Mouse (Mus musculus) urinary bladder, adult 2 months (tissue): ENCODE data around the gene Mark4. TPM values are rescaled to one million over a fixed set of nuclear protein-coding genes. Genes with fewer than 3 reads are reported as not detected.

ENCODE experiments used
- DNase-seq: peaks from one replicate; pipeline ENCODE4 v3.0.0; 2022; ENCODE audit warnings: low spot score
- polyA plus RNA-seq: library from polyadenylated mRNA; depleted of rRNA; stranded (reverse); fragments of >200 nt; gene quantifications from 2 replicates; pipeline ENCODE4 v1.2.3, GENCODE M21; 2012

Mark4 gene
- polyA plus RNA-seq, 1 experiment: 13.3 TPM

DNA sequence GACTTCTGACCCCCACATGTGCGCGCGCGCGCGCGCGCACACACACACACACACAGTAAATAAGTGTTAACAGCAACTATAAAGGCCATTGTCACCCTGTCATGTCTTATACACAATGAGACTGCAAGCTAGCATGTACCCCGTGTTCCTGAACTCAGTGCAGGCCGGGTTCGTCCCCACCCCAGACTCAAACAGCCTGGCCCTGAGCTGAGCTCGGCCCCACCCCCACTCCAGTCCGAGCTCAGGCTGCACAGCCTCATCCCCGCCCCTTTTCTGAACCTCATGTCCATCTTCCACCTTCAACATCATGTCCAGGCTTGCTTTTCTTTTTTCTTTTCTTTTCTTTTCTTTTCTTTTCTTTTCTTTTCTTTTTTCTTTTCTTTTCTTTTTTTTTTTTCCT, 11.7 kb upstream of the Mark4 start:
- DNase-seq: no peak

DNA sequence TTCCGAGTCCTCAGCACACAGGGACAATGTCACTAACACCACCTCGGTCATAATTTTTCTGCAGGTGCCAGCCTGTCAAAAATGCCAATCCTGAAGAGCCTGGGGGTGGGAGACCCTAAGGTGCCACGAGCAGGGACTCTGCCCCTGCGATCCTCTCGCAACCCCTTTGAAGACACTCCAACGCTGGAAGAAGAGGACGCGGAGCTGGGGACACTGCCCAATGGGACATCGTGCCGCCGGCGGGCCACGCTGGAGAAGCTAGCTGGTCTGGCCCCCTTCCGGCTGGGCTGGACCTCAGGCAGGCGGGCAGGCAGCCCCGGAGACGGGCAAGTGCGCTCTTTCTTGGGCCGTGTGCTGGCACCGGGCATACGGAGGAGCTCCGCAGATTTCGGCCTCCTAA, 10.8 kb upstream of the Mark4 start:
- no peak for DNase-seq

DNA sequence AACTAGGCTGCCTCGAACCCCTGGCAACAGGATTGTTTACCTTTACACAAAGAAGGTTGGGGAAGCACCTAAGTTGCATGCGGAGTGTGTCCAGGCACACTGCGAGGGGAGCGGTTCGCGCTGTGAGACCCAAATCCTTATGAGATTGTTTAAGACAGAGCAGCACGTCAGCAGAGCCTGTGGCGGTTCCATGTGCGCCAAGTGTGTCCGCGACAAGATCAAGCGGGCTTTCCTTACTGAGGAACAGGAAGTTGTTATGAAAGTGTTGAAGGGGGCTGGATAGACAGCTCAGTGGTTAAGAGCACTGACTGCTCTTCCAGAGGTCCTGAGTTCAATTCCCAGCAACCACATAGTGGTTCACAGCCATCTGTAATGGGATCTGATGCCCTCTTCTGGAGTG, 9.7 kb upstream of the Mark4 start:
- DNase-seq: no peak

DNA sequence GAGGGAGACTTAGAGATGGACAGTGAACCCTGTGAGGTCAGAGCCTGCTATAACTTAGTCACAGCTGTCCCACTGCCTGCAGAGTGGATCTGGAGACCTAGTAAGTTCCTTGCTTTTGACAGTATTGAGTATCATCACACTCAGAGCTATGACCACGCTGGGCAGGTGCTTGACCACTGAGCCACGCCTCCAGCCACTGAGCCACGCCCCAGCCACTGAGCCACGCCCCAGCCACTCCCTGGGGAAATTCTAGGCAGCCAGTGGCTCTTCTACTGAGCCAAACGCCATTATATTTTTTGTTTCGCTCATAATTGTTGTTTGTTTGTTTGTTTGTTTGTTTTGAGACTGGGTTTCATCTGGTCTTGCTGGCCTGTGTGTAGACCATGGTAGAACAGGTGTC, 9.0 kb upstream of the Mark4 start:
- no peak for DNase-seq

DNA sequence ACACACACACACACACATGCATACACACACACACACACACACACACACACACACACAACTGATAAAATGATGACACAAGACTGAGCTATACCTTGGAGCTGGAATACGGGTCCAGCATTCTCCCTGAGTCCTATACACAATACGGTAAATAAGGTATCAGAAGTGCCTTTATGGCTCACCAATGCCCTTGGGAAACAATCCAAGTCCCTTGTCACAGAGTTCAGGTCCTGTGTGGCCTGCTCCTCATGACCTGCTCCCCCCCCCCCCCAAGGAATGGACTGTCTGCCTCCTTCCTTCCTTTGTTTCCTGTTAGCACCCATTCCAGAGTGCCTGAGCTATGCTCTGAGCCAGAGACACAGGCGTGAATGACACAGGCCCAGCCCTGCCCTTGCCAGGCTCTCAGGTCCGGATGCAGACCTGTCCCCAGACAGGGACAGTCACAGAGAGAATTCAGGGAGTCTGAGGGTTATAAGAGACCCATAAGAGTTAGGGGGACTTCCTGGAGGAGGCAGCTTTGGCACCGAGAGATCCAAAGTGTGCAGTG, 8.1 kb upstream of the Mark4 start:
- no peak for DNase-seq

DNA sequence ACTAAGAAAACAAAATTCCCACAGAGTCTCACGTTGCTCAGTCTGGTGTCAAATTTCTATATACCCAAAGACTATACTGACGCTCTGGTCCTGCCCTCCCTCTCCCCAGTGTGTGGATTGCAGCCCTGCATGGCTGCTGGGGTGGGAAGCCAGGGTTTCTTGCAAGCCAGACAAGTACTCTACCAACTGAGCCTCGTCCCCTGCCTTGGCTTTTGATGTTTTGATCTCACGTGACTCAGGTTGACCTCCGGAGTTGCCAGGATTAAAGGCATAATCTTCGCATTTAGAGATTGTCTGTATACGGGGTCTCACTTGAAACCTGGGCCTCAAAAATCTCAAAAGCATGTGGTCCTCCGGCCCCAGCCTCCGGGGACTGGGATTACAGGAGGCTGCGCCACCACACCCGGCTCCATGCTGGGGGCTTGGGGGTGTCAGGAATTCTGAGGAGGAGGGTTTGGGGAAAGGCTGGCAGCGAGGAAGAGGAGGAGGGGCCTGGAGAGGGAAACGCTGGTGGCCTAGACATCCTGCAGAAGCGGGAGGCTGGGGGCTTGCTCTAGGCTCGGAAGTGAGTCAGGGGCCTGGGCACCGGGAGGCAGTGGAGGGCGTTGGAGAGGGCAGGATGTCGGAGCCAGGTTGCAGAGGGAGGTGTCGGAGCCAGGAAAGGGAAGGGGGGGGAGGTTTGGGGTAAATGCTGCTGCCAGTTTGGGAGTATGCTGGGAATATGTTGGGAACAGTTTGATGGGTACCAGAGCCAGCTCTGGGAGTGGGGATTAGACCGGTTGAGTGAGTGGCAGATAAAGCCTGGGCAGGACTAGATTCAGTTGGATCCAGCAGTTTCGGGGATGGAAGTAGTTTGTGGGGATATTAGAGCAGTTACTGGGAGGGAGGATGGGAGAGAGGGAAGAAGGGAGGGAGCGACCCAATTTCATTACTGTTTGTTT, 6.0 kb upstream of the Mark4 start:
- DNase-seq: no peak

DNA sequence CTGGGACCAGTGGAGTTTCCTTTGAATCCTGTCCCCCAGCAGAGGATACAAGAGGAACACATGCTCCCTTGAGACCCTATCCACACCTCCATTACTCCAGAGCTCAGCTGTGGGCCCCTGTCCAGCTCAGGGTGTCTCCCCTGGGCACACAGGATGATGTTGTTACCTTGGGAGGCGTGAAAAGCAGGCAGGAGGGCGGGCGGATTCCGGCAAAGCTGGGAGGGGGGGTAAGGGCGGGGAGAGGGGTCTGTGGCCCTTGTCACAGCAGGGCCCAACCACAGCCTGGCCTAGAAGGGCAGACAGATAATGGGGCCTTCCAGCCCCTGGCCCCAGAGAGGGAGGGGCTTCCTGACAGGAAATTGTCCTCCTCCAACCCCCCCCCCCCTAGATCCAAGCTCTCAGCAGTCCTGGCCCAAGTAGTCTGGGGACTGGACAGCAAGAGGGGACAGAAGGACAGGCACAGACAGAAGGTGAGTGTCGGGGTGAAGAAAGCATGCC, 4.3 kb upstream of the Mark4 start, which contains the start of gene Exoc3l2:
Exoc3l2 (plus strand) TSS at position 448 of the 498 bp plus-strand sequence.
- DNase-seq: no peak

DNA sequence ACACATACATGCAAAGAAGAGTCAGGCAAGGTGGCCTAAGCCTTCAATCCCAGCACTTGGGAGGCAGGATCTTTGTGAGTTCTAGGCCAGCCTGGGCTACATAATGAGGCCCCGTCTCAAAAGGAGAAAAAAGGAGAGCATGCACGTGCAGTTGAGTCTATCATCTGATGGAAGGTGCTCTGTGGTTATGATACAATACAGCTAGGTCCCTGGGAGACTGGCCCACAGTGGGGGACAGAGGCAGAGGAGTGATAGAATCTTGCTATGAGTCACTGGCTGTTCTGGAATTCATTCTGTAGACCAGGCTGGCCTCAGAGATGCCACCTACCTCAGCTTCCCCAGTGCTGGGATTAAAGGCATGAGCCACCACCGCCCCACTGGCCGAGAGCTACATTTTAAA, 3.8 kb upstream of the Mark4 start:
- DNase-seq: no peak

DNA sequence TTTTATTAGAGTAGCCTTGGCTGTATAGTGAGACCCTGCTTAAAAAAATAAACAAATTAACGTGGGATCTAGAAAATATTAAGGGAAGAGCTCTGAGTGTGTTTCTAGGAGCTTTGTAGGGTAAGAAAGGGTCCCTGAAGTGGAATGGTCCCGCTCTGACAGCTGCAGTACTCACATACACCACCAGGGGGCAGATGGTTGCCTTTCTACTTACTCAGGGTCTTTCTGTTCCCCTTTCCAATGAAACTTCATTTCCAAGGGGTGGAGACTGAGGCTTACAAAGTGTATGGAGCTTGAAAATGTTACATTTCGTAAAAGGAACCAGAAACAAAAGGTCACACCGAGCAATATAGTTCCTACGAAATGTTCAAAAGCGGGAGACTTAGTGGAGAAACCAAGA, 2.9 kb upstream of the Mark4 start:
- DNase-seq: no peak

DNA sequence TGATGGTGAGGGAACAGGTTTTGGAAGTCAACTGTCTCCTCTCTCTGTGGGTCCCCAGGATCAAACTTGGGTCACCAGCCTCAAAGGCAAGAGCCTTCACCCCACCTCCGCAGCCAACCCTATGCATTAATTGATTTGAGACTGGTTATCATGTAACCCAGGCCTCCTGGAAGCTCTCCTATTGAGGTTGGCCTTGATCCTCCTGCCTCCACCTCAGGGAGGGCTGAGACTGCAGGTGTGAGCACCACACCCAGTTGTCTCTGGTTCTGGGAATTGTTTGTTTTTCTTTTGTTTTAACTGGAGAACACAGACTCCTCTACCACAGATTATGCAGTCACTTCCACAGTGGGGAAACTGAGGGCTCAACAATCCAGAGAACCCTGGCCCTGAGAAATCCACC, 1.9 kb upstream of the Mark4 start:
- DNase-seq: no peak

DNA sequence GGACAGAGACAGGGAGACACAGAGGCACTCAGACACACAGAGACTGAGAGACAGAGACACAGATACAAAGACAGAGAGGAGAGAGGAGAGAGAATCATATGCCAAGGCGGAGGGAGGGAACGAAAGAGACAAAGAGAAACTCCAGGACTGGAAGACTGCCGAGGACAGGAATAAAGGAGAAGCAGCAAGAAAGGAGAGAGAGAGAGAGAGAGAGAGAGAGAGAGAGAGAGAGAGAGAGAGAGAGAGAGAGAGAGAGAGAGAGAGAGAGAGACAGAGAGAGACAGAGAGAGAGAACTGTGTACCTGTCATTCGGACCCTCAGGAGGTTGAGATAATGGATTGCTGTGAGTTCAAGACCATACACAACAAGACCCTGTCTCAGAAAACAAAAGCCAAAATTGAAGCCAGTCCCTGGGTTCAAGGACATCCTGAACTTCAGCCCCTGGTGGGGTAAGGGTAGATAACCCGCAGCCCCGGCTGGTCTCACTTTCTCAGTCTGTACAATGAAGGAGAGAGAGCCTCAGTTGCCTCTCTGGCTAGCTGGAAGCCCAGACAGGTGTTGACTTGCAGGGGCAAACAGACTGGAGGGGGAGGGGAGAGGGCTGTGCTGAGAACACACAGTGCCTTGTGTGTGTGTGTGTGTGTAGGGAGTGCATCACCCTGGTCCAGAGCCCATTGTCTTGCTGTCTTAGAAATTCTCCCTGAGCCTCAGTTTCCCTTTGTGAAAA, 686 bp upstream of the Mark4 start:
- no peak for DNase-seq

DNA sequence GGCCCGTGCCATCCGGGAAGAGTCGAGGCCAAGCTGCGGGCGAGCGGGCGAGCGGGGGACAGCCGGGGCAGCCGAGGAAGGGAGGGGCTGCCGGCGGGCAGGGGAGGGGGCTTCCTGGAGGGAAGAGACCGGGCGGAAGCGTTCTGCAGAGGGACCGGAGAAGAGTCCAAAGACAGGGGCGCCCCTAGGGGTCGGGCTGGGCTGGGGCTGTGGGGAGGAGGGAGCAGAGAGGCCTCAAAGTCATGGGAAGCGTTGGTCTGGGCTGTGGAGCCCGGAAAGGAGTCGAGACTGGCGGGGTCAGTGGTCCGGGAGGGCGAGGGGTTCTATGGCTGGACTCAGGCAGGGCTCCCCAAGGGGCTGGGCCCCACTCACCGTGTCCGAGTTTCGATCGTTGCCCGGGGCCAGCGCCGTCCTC, 542 bp downstream of the Mark4 start:
- peak; percentile 44 for DNase-seq

DNA sequence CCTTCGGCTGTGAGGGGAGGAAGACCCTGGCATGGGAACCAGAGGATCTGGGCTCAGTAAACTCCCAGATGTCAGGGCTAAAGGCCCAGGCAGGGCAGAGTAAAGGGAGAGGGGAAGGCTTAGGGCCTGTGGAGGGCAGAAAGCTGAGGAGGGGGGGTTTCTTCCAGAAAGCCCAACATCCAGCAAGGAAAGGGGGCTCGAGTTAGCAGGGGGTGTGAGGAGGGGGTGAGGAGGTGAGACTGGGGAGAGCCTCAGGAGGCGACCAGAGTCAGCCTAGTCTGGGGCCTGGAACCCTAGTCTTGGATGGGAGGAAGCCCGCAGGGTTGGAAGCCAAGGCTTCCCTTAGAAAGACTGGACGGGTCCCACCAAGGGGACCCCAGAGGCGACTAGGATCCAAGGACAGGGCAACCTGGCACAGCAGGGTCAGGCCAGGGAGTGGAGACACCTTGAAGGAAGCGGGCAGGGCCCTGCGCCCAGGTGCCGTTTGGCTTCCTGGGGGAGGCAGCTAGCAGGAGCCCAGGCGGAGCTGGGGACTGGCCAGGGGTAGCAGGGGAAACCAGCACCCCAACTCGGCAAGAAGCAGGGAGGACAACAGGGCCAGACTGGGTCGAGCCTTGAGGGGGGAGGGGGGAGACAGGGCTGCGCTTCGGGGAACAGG, 1.1 kb downstream of the Mark4 start:
- no peak for DNase-seq

DNA sequence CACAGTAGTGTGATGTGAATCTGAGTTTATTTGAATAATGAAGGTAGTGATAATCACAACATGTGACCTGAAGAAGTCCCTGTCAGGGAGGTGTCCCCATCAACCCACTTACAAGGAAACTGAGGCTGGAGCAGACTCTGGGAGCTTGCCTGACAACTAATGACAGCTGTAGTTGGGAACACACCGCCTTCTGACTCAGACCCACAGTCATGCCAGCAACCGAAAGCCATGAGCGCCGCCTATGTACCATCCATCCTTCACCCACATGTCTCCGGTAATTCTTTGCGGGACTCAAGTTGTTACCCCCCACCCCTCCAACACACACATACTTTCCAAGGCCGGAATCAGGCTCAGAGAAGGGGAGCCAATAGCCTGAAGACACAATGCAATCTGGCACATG, 2.0 kb downstream of the Mark4 start:
- DNase-seq: no peak

DNA sequence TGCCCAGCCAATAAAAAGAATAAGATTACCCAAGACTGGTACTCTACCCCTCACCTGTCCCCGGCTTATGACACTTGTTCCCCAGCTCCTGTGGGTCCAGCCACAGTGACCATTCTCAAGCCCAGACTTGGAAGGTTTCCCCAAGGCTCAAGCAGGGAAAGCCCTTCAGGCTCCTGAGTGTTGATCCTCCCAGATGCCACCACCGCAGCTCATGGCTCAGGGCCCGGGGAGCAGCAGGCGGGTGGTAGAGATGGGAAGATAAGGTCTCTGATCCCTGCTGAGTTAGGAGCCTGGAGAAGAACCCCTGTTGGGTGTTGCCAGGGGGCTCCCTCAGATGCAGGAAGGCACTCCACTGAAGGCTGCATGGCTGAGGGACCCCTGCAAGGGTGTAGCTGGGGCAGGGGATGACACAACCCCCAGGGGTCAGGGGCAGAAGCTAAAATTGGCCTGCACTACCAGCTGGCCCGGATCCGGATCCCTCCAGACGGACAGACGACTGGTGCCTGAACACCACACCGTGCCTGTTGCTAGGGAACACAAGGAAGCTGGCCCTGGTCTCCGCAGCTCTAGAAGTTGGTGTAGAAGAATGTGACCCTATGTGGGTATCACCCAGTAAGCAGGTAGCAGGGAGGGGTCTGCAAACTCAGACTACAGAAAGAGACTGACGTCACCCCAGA, 2.7 kb downstream of the Mark4 start:
- no peak for DNase-seq

DNA sequence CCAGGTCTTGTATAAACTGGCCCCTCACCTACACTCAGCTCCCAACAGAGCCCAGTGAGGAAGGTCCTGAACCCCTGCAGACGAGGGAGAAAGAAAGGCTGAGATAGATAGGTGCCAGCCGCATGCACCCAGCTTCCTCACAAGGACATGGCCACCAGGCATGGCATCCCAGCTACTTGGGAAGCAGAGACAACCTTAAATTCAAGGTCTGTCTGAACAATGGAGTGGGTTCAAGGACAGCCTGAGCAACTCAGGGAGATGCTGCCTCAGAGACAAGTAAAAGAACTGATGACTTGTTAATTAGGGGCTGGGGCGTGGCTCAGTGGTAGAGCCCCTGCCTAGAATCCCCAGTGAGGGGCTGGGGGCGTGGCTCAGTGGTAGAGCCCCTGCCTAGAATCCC, 3.4 kb downstream of the Mark4 start:
- DNase-seq: no peak

DNA sequence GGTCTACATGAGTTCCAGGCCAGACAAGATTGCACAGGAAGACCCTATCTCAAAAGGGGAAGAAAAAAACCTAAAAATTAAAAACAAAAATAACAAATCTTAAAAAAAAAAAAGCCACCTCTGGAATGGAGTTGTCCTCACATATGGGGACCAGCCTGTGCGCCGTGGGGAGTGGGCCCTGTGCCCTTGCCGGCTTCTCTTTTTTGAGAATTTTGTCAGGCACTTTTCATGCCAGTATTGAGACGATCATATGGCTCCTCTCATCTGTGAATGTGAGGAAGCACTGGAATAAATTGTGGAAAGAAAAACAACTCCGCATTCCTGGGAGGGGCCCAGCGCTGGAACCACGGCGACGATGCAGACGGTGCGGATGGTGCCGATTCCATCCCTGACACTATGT, 9.5 kb downstream of the Mark4 start:
- no peak for DNase-seq

DNA sequence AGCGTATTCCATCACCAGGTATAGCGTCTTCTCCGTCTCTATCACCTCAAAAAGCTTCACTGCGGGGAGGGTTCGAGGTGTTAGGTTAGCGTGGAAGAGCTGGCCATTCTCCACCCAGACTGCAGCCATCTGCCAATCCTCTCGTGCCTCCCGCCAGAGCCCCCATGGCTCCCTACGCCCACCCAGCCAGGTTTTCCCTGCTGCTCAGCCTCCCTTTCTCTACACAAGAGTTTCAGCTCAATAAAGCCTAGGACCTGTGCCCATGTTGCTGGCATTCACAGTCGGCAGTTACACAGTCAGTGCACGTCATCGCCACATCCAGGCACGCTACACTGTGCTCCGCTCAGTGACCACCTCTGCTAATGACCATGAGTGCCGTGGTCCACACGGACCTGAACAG, 10.9 kb downstream of the Mark4 start:
- DNase-seq: no peak

DNA sequence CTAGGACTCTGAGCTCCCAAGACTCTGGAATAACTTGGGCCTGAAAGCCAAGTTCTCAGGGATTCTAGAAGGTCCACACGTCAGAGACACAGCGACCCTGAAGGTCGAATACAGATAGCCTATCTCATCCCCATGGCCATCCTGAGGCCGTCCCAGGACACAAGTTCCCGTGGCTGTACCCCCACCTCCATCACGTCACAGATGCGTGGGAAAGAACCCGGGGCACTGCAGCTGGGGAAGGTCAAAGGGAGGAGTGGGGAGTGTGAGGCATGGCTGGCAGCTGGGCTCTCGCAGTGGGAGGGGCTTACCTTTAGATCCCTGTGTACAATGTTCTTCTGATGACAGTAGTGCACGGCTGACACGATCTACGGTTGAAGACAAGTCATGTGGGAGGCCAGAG, 13.8 kb downstream of the Mark4 start:
- no peak for DNase-seq

DNA sequence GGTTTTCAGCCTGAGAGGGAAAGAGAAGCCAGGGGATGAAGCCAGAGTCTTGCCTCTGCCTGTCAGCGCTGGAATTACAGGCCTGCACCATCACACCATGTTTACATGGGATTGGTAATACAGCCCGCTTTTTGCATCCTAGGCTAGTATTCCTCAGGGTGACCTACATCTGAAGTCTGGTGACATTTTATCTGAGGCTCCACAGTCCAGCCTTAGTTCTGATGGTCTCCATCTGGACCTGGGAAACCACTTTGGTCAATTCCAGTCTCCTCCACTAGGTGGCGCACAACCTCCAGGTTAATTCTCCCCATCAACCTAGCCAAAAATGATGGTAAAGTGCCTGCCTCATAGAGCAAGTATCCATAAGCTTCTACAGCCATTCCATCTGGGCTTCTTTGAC, 15.3 kb downstream of the Mark4 start:
- DNase-seq: peak; percentile 68

DNA sequence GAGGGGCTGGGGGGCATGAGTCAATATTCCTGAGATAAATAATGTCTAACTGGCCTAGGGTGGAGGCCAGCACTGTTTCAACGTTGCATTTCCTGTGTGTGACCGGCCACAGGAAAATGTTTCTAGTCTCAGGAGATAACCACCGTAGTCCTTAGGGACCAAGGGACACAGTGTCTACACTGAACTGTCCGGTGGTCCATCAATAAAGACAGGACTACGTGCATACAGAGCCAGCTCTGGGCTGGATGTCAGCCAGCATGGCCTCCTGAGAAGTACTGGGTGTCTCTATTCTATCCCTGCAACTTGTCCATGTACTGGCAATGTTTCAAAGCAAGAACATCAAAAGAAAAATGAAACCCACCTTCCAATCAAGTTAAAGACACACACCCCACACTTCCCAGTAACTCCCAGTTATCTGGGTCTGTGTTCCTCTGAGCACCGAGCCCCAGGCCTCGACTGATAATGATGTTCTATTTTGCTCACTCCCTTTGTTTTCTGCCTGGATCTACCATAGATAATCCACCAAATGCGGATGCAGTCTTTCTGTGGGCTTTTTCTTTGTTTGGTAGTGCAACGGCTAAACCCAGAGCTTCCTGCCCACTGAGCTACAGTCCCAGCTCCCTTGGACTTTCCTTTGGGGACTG, 17.1 kb downstream of the Mark4 start:
- DNase-seq: no peak
